Mouse (Mus musculus) adrenal gland, postnatal 10 days (tissue): ENCODE measurements around the gene Gm10644. TPM values are rescaled to one million over a fixed set of nuclear protein-coding genes. Genes with fewer than 3 reads are reported as not detected.
"Not testable (repeated sequence)": the region's sequence is repeated elsewhere in the genome, so short reads cannot be mapped to it uniquely, and the experiment has no call there.

Source experiments
- DNase-seq: peaks from one replicate; pipeline ENCODE4 v3.0.0; 2021; ENCODE audit warnings: mixed read lengths
- long read RNA-seq, 2 experiments: library from polyadenylated mRNA; stranded (forward); transcript quantifications; one replicate each; pipeline ENCODE4 v2.0.0; 2021
- total RNA-seq, 2 experiments: library from RNA; stranded (reverse); gene quantifications; 2 replicates each; pipeline ENCODE4 v1.2.3; 2021

Gm10644 gene
- total RNA-seq = under 1 TPM; 0.51 to 0.88 TPM
- long read RNA-seq, experiment 1, partial matches to known transcripts = 0 of 4 reads
- long read RNA-seq, experiment 1, other reads (novel, unspliced or antisense) = 4 of 4 reads
- long read RNA-seq, experiment 2, partial matches to known transcripts = 0 of 1 reads
- long read RNA-seq, experiment 2, other reads (novel, unspliced or antisense) = 1 of 1 reads

GRCm38 (mm10) chr8:83955106-83955957 lies at the start of gene Gm10644, which contains the start of gene Asf1b:
TSS of gene Gm10644 (minus strand) at chr8:83955205.
TSS of gene Asf1b (plus strand) at chr8:83955507.
- DNase-seq = peak; percentile 97

- peak; percentile 96 for DNase-seq
Observed at GRCm38 (mm10) chr8:84004533-84005201, 49.7 kb upstream of the Gm10644 start.

- no peak for DNase-seq
Observed at GRCm38 (mm10) chr8:84003612-84004246, 48.7 kb upstream of the Gm10644 start.

GRCm38 (mm10) chr8:84002957-84003611 lies 48.1 kb upstream of the Gm10644 start:
- DNase-seq = no peak

GRCm38 (mm10) chr8:84001281-84002000 lies 46.4 kb upstream of the Gm10644 start, which contains the start of gene 1700067K01Rik:
TSS of gene 1700067K01Rik (plus strand) at chr8:84001502.
- no peak for DNase-seq

- DNase-seq = no peak
Observed at GRCm38 (mm10) chr8:83999825-84000224, 44.8 kb upstream of the Gm10644 start.

- peak; percentile 27 for DNase-seq
Observed at GRCm38 (mm10) chr8:83999057-83999705, 44.2 kb upstream of the Gm10644 start.

GRCm38 (mm10) chr8:83998231-83999056 lies 43.4 kb upstream of the Gm10644 start:
- DNase-seq = peak; percentile 68

GRCm38 (mm10) chr8:83997511-83998141 lies 42.6 kb upstream of the Gm10644 start, which contains the start of gene Samd1:
TSS of gene Samd1 (plus strand) at chr8:83997672.
- peak; percentile 68 for DNase-seq

GRCm38 (mm10) chr8:83996567-83997505 lies 41.8 kb upstream of the Gm10644 start:
- DNase-seq = peak; percentile 94

GRCm38 (mm10) chr8:83995973-83996372 lies 41.0 kb upstream of the Gm10644 start:
- DNase-seq = peak; percentile 28

- no peak for DNase-seq
Observed at GRCm38 (mm10) chr8:83994030-83994429, 39.0 kb upstream of the Gm10644 start.

GRCm38 (mm10) chr8:83992488-83992887 lies 37.5 kb upstream of the Gm10644 start:
- DNase-seq = no peak

GRCm38 (mm10) chr8:83990170-83990569 lies 35.2 kb upstream of the Gm10644 start:
- DNase-seq = no peak

- no peak for DNase-seq
Observed at GRCm38 (mm10) chr8:83989243-83989642, 34.2 kb upstream of the Gm10644 start.

GRCm38 (mm10) chr8:83983222-83983621 lies 28.2 kb upstream of the Gm10644 start:
- DNase-seq = not testable (repeated sequence)

- no peak for DNase-seq
Observed at GRCm38 (mm10) chr8:83982449-83982848, 27.4 kb upstream of the Gm10644 start.

- DNase-seq = no peak
Observed at GRCm38 (mm10) chr8:83981533-83981932, 26.5 kb upstream of the Gm10644 start.
